Mouse (Mus musculus) layer of hippocampus, postnatal 10 days (tissue): Measurements from ENCODE around the gene Ino80b. TPM values are rescaled to one million over a fixed set of nuclear protein-coding genes. Genes with fewer than 3 reads are reported as not detected.
A peak's percentile ranks its signal among the peaks of the same experiment; 100 is the strongest.

Experiments used
- DNase-seq, 2 experiments: peaks; one replicate each; pipeline ENCODE4 v3.0.0; 2021; ENCODE audit warnings: low spot score in 2 of 2
- total RNA-seq, 2 experiments: library from RNA; stranded (reverse); gene quantifications; 2 replicates each; pipeline ENCODE4 v1.2.3; 2021

Ino80b gene
- total RNA-seq, 2 experiments from 2014 or later = 21.6 to 22.6 TPM

DNA sequence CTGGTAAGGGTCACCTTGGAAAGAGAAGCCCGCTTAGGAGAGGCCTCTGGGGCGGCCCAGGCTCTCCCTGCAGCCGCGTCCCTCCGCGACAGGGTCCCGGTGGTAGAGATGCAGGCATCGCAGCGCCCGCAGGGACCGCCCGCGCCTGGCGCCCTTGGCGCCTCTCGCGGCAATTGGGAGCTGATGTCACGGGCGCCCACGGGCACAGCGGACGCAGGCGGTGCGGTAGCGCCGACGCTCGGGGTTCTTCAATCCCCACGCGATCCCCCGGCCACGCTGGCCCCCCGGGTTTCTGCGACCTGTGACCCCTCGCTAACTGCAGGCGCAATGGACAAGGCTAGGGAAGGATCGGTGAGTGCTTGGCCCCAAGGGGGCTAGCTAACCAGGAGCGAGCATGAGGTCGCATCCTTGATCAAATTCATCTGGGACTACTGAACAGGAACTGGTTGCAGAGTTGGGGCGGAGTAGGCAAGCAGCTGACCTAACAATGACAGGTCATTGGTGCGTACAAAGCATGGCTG, 17.0 kb upstream of the Ino80b start:
- DNase-seq = peak; percentile 61 to 70

DNA sequence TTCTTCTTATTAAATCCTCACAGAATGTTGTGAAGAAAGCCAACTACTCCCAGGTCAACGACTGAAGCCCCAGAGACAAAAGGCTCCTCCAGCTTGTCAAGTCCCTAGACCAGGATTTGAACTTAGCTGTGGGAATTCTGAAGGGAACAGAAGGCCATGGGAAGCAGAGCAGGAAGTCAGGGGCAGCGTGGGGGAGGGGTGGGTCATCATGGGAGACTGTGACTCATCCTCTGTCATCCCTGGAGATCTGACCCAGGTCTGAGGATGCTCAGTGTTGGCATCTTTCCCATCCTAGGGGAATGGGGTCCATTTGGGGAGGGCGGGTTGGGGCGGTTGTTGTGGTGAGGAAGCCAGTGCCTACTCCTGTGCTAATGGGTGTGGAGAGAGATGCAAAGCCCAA, 16.4 kb upstream of the Ino80b start:
- DNase-seq = no peak

DNA sequence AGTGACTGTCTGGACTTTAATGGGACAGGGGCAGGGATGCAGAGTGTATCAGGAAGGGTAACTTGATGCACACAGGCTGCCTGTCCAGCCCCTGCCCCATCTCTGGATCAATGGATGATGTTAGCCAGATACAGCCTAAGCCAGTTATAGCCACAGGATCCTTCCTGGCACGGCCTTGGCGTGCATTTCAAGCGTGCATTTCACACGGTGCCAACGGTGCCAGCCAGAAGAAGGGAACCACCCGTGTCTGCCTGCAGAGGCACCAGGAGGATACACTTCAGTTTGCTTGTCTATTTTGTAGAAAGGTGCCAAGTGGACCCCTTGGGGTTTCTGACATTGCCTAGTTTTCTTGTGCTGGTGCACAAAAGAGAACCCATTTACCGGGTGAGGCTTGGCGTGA, 14.8 kb upstream of the Ino80b start:
- no peak for DNase-seq

DNA sequence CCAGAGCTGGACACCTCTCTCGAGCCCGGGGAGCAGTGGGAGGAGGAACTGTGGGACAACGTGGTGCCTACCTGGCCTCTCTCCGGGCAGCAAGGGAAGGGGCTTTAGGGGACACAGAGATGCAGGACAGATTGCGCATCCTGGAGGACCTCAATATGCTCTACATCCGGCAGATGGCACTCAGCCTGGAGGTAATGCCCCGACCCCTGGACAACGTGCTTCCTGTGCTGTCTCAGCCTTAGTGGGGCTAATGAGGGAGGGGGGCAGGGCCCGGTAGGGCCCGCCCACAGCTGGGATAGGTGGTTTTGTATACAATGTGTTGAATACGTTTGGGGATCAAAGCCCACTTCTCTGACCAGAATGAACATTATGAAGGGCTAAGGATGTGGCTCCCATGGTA, 12.8 kb upstream of the Ino80b start:
- no peak for DNase-seq

DNA sequence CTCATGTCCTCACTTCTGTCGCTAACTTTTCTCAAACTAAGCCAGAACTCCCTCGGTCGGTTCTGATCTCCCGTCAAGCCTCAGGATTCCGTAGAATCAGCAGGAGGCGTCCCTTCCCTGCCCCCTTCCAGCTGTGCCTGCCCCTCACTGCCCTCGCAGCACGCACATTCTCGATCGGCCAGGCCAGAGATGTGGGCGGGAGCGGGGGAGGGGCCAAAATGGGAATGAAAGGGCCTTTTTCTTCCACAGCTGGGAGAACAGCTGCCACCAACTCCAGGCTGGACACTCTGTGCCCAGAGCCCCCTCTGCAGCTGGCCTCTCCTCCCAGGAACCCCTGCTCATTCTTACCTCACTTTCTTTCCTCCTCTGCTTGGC, 12.3 kb upstream of the Ino80b start:
- peak; percentile 68 to 73 for DNase-seq

DNA sequence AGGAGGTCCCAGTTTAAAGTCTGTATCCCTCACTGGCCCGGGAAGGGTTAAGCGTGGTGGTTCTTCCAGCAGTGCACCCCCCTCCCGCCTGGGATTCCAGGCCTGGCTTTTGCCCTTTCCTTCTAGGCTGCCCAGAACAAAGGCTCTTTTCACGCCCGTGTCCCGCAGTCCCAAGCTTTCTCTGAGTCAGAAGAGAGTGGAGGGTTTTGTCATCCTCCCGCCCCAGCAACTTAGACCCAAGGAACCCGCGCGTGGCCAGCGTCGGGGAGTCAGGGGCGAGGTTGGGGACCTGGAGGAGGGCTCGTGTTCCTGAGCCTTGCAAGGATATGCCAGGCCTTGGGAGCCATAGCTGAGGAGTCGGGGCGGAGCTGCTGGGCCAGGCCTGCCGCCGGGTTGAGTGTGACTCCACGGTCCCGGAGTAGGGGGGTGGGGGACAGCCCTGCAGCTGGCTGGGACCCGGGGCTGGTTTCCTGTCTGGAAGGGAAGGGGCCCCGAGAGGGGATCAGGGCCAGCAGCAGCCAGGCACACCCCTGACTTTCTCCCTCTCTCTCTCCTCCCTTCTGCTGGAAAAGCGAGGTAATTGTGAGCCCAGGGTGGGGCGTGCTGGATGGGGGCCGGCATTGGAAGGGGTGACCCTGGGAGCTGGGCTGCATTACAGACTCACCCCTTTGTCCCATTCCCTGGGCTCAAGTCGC, 11.8 kb upstream of the Ino80b start:
- DNase-seq = peak in 1 of 2 experiments; percentile 53

DNA sequence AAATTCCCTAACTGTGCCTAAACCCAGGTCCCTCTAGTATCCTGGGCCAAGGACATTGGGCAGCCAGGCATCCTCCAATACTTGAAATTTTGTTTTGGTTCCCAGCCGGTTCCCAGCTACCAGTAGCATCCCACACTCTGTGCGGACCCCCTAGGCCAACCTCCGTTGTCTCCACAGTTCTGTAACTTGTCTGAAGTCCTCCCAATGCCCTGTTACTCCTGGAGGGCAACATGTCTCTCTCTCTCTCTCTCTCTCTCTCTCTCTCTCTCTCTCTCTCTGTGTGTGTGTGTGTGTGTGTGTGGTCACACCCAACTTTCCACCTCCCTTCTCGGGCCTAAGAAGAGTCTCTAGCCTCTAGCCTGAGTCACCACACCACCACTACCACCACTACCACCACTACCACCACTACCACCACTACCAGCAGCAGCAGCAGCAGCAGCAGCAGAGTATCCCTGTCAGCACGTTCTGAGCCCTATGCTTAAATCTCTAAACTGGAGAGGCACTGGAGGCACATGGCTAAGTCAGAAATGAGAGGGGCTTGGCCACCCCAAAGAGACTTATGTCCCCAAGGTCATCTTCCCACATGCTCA, 11.2 kb upstream of the Ino80b start:
- DNase-seq = no peak

DNA sequence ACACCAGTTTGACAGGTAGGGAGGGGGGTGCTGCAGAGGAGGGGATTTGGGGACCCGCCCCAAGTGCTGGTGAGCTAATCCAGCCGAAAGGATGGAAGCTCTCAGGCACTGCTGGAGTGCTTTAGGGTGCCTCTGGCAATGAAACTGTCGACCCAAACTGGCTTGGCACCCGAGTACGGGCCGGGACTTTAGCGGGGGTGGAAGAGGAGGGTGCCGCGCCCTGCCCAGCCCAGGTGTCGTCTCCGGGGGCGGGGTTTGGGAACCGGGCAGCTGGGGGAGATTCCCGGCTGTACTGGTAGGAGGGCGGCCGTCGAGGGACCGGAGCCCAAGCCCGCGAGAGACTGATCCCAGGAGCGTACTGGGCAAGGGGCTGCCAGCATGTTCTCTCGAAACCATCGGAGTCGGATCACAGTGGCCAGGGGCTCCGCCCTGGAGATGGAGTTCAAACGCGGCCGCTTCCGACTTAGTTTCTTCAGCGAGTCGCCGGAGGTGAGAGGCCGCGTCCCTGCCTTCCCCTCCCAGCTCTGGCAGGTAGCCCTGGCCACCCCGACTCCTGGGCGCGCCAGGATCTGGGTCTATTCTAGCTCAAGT, 10.4 kb upstream of the Ino80b start:
- DNase-seq = no peak

DNA sequence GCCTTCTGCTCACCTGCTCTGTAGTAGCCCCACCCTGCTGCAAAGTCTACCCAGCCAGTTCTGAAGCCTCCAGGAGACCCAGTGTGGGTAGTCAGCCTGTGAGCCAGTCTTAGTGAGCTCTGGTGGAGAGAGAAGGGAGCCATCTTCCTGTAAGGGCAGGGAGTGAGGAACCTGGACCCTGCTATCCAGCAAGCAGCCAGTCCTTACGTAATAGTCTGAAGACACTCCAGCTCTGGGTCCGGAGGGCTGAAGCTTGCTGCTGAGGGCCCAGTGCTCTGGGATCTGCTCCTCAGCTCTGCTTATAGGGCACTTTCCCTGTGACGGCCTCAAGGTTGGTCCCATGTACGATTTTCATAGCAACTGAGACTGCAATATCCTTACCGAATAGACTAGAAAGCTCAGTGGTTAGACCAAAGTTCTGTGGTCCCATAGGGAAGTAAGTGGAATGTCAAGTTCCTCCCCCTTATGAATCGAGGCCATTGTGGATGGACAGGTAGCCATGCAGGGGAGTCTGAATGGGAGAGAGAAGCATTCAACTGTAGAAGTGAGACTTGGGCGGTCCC, 9.8 kb upstream of the Ino80b start, which contains the start of gene Rtkn:
Gene Rtkn, plus strand, starts transcription at position 513 of the 563 bp plus-strand sequence.
- DNase-seq = no peak

DNA sequence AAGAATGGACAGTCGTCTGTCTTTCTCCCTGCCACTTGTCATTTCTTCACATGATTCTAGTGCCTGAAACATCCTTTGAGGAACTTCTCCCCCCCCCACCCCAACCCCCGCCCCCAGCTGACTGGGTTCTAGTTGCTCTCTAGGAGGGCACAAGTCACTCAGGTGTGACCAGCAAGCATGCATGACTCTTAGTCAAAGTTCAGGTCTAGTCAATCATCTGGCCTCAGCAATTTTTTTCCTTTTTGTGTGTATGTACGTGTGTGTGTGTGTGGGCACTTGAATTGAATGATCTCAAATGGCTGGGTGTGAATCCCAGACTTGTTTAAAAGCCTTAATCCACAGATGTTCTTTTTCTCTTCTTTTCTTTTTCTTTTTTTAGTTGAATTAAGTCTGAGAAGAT, 9.0 kb upstream of the Ino80b start:
- no peak for DNase-seq

DNA sequence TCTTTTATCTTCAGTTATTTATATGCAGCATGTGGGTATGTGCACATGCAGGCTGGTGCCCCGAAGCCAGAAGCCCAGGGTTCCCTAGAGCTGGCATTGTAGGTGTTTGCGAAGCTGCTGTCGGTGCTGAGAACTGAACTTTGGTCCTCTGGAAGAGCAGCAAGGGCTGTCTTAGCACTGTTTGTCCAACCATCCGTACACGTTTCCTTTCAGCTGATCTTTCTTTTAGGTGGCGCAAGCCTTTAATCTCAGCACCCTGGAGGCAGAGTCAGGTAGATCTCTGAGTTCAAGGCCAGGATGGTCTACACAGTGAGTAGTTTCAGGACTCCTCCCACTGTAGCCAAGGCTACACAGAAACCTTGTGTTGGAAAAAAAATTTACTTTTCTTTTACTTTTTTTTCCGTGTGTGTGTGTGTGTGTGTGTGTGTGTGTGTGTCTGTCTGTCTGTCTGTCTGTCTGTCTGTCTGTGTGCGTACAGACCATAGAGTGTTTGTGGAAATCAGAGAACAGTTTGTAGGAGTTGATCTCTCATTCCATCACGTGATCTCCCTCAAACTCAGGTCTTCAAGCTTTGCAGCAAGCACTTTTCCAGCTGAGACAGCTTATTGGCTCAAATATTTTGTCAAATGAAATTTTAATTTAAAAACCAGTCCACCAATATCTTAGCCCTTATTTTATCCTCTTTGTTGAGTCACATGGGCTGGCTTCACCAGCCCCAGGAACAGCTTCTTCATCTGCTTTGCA, 7.1 kb upstream of the Ino80b start:
- DNase-seq = no peak

DNA sequence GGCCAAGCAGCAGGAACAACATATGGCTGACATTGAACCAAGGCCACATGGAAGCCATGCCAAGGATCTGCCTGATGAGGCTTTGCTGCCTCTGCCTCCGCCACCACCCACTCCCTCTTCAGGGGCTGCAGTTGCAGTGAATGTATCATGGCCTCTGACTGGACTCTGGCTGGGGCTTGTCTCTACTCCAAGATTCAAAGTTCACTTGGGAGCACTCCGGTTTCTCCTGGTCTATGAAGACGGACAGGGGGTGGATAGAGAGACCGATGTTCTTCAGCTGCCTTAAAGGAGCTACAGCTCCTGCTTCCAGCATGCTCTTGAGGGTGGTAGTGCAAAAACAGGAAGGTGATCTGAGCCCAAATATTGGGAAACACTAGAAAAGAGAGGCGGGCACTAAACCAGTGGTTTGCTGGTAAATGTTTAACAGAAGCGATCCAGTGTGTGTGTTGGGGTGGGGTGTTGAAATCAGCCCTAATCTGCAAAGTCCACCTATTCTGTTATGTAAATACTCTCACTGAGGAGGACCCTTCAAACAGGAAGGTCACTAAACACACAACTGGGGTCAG, 6.3 kb upstream of the Ino80b start:
- peak in 1 of 2 experiments; percentile 8 for DNase-seq

DNA sequence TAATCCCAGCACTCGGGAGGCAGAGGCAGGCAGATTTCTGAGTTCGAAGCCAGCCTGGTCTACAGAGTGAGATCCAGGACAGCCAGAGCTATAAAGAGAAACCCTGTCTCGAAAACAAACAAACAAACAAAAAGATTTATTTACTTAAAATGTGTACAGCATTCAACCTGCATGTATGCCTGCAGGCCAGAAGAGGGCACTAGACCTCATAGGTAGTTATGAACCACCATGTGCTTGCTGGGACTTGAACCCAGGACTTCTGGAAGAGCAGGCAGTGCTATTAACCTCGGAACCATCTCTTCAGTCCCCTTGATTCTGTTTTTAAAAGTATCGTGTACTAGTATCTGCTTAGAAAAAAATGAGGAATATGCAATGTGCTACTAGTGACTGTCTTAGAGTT, 2.2 kb upstream of the Ino80b start:
- DNase-seq = no peak

DNA sequence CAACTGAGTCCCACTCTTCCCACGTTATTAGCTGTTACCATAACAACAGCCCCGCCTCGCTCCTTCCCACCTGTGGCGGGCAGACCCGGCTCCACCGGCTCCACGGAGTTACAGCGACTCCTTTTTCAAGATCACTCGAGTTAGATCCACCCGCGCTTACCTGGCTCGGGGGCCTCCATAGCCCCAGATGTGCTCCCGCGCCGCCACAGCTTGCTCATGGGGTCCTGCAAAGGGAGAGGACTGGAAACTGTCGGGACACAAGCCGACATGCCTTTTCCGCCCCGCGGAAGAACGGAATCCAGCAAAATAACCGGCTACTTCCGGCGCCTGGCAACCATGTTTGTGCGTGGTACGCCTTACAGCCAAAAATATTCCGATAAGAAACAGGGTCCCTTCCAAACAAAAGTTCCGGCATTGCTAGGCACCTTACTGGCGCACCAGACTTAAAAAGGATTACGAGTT, 349 bp downstream of the Ino80b start:
- DNase-seq = peak; percentile 88 to 91

DNA sequence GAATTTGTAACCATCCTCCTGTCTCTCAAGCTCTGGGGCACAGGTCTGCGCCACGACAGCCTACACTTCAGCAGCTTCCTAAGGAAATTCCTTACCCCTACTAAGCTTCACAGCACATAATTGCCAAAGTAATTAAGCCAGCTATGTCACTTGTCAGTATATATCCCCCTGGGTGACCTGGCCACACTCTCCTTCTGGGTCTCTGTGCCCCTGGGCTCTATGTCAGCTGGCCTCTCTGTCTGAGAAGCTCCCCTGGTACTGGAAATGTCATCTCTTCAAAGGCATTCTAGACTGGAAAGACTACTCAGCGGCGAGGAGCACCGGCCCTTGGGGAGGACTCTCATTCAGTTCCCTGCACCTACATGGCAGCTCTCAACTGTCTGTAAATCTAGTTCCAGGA, 2.3 kb downstream of the Ino80b start:
- no peak for DNase-seq

DNA sequence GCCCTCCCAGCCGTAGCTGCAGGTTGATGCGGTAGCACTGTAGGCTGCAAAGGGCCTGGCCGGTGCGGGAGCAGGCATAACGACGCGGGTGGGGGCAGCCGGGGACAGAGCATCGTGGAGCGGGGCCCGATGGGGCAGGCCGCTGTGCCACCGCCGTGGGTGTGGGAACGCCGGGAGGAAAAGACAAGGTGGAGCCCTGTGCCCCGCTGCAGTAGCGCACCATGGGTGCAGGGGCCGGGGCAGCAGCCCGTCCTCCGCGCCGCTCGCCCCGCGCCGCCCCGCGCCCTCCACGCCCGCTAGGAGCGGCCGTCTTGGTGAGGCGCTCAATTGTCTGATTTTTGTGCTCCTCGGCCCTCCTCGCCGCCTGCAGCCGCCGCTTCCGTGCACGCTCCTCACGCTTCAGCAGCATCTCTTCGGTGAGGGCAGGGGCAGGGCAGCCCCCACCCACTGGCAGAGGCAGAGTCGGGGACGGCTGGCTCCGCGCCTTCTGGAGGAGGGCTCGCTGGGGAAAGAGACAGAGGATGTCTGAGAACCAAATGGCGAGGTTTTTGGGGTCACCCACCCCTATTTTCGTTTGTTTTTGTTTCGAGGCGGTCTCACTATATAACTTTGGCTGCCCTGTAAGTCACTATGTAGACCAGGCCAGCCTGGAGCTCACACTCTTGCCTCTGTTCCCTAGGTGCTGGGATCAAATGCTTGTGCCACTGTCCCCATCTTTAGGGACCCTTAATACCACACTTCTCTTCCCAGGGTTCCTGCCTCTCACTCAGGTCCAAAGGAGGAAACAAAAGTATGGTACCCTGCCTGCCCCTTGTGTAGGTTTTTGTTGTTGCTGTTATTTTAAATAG, 3.1 kb downstream of the Ino80b start:
- DNase-seq = no peak

DNA sequence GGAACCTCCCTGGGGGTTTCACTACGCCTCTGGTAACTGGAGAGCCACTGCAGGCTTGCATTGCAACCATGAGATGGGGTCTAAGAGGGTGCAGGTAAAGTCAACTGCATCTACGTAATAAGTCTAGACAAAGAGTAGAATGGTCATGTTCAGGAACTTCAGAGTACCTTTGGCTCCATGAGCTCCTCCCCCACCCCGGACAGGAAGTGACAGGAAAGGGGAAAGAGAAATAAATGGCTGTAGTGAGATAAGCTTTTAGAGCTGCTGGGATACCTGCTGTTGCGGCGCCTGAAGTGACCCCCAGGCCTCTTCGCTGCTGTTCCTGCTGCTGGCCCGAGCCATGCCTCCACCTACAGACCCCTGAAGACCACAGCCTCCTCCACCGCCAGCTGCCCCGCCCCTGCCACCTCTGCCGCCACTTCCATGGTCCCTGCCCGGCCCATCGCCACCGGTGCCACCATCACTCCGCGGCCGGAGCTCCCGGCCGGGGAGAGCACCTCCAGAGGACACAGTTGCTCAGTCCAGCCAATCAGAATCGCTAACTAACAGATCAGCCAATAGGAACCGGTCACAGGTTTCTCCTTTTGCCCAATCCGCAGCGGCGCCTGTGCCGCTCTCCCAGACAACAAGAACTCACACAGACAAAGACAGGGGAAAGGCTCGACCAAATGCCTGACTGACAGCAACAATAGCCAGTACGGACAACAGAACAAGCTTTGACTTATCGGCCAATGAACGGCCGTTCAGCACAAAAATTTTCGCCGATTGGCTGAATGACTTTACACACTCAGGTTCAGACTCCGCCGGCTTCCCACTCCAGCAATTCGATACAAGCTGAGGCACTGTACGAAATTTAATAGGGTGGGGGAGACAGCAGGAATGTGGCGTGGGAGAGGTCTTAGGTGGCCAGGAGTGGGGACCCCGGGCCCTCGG, 4.0 kb downstream of the Ino80b start, which contains the start of gene Wbp1:
Gene Wbp1, minus strand, starts transcription at position 630 of the 933 bp plus-strand sequence.
- DNase-seq = peak; percentile 90 to 92

DNA sequence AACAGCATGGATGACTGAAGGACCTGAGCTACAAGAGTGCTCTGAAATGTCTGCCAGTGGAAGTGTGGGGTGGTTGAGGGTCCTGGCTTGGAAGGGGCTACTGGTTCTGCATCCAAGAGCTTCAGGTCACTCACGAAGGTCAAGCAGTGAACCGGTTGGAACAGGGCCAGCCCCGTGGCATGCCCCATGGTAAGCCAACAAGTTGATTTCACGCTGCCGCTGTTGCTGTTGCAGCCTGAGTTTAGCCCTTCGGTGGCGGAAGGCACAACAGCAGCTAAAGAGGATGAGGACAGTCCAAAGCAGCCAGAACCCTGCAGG, 5.5 kb downstream of the Ino80b start:
- DNase-seq = no peak
